9 mouse cellular contexts compared by ENCODE assay signal in the genomic region with DNA sequence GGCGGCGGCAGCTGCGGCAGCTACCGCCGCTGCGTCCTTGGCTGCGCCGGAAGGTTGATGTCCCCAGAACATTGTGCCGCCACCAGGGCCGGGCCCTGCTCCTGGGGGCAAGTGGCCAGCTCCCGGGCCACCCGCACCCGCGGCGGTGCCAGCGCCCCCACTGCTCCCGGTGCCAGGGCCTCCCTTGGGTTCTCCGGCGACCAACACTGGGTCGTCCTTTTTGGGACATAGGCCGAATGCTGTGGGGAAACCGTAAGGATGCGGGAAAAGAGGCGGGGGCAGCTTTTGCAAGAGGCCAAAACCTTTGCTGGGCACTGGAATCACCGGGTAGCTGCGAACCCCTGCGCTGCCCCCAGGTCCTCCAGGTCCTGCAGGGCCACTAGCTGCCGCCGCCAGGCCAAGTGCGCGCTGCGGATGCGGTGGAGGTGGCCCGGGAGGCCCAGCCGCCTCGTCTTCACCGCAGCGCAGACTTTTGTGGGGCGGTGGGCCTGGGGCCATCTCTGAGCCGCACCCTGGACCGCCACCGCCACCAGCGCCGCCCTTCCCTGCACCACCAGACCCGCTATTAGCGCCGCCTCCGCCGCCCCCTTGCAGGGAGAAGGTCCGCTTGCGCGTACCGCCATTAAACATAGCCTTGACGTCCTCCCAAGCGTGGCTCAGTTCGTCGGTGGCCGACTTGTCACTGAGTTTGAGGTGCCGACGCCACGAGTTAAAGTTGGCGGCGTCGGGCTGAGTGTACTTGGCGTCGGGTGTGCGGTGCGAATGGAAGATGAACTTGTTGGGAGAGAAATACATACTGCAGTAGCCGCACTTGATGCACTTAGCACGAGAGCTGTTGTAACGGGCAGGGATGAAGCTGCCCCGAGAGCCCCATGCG. TPM values are rescaled to one million over a fixed set of nuclear protein-coding genes. Genes with fewer than 3 reads are reported as not detected.
DNase-seq lines count a peak whose midpoint lies in the region; ATAC-seq and TF ChIP-seq lines count a peak whose summit lies in the region.
"Had no signal": no experiment of that assay in that cellular context is flagged by ENCODE, and none has a peak within 500 bp of the region (broad histone marks: within the 10 kb centered on the region; RNA-seq: fewer than 3 reads in every experiment).

No protein-coding gene starts in this region.

- no peak for TF ChIP-seq CTCF in hindbrain, postnatal 0 days (IDR thresholded peaks at IDR 0.05; ENCODE audit: low read depth)

- peak overlapping the region; percentile 43 for H3K4me3 ChIP-seq in heart, embryonic 12.5 days
- peak overlapping the region; percentile 45 for H3K4me3 ChIP-seq in hindbrain, postnatal 0 days (ENCODE audit: low read length)
- H3K4me3 ChIP-seq: layer of hippocampus, adult 2 months had no signal

- H3K4me1 ChIP-seq in heart, embryonic 12.5 days (replicated peaks), result peaks cover 64% of the 10 kb centered on the region
- peaks cover 3% of the 10 kb centered on the region; the same call in 1 of the 2 replicates for H3K4me1 ChIP-seq in hindbrain, postnatal 0 days (ENCODE audit: insufficient read depth, low read length)

- peaks cover 99% of the 10 kb centered on the region for H3K27me3 ChIP-seq in heart, embryonic 12.5 days (replicated peaks)
- peaks cover 85% of the 10 kb centered on the region for H3K27me3 ChIP-seq in hindbrain, postnatal 0 days (ENCODE audit: insufficient read depth, low read length)

- no peak overlapping the region for H3K27ac ChIP-seq in heart, embryonic 12.5 days (ENCODE audit: poor library complexity, severe bottlenecking)
- peak overlapping the region; percentile 65 for H3K27ac ChIP-seq in hindbrain, postnatal 0 days
- H3K27ac ChIP-seq: layer of hippocampus, adult 2 months had no signal

- WGBS in heart, embryonic 12.5 days, result 1% methylated on average over 73 of the region's 73 CpGs
- under 1% methylated on average over 73 of the region's 73 CpGs for WGBS in hindbrain, postnatal 0 days

- H3K36me3 ChIP-seq in heart, embryonic 12.5 days, result no peaks in the 10 kb centered on the region
- H3K36me3 ChIP-seq in hindbrain, postnatal 0 days (ENCODE audit: insufficient read depth, low read length), result no peaks in the 10 kb centered on the region

- H3K9me3 ChIP-seq in heart, embryonic 12.5 days (replicated peaks), result no peaks in the 10 kb centered on the region
- H3K9me3 ChIP-seq in hindbrain, postnatal 0 days (ENCODE audit: low read length), result no peaks in the 10 kb centered on the region

- no peak for ATAC-seq in heart, embryonic 12.5 days (ENCODE audit: insufficient number of reproducible peaks, low FRiP score)
- ATAC-seq in hindbrain, postnatal 0 days, result no peak

- H3K4me2 ChIP-seq in heart, embryonic 12.5 days, result peak overlapping the region; percentile 64
- H3K4me2 ChIP-seq in hindbrain, postnatal 0 days (ENCODE audit: low read depth, low read length), result peak overlapping the region; percentile 61

- intact Hi-C loops in heart, postnatal 36 days (cut with DNase I), result no loop called here

- no peak overlapping the region for H3K9ac ChIP-seq in heart, embryonic 12.5 days
- peak overlapping the region; percentile 49 for H3K9ac ChIP-seq in hindbrain, postnatal 0 days (replicated peaks; ENCODE audit: low read length)

- DNase-seq in heart, postnatal 36 days, result no peak
- DNase-seq in embryo, embryonic 9.5 days (ENCODE audit: extremely low spot score), result peak; percentile 56
- DNase-seq in hindbrain, postnatal 0 days (ENCODE audit: low spot score), result peak; percentile 23
- DNase-seq in naive thymus-derived CD4-positive, alpha-beta T cell, adult 2 months (ENCODE audit: low read depth), result peak; percentile 24
- DNase-seq in yolk sac, embryonic 10.5 days (ENCODE audit: low spot score), result no peak
- no peak for DNase-seq in frontal cortex, adult 2 months (ENCODE audit: extremely low spot score in 1 of 2, low spot score in 1 of 2)
- DNase-seq in gastrocnemius, adult 18-20 months (ENCODE audit: low spot score), result no peak

RNA-seq across cellular contexts. Expression of a gene that starts 3.3 kb away (rescaled TPM):
- not detected in 2 replicates for polyA plus RNA-seq in heart, embryonic 12.5 days (2016; fragmentation: Nextera tagmentation; extraction: Ambion mirVana)
- under 1 TPM; 0.08 TPM for total RNA-seq in heart, postnatal 36 days (2021)
- 36.3 and 38.5 TPM in 2 replicates for total RNA-seq in hindbrain, postnatal 0 days (2014; rRNA removed)
- 9.2 TPM in 2 replicates for polyA plus RNA-seq in hindbrain, postnatal 0 days (2015; fragmentation: Nextera tagmentation; extraction: Ambion mirVana)
- 0.11 and 0.14 TPM in 2 replicates for polyA plus RNA-seq in frontal cortex, adult 2 months (2012; rRNA removed)
- total RNA-seq in gastrocnemius, adult 18-20 months (2021), result under 1 TPM; 0.05 to 0.11 TPM

Comparison
In these comparisons a context has a peak if more than half of its experiments do, and no peak if none do; other contexts are left out.
1. DNase-seq: peak in embryo, embryonic 9.5 days (single experiment), hindbrain, postnatal 0 days (single experiment) and naive thymus-derived CD4-positive, alpha-beta T cell, adult 2 months (single experiment); none in heart, postnatal 36 days (0 of 2), yolk sac, embryonic 10.5 days (single experiment), frontal cortex, adult 2 months (0 of 2) and gastrocnemius, adult 18-20 months (single experiment).
2. RNA of a gene that starts 3.3 kb away (total RNA-seq): 36.3 to 38.5 TPM in hindbrain, postnatal 0 days; 0.05 to 0.11 TPM in gastrocnemius, adult 18-20 months and 0.08 TPM in heart, postnatal 36 days; every median in the first group is over 10 times any median in the second.